In the genomic region with DNA sequence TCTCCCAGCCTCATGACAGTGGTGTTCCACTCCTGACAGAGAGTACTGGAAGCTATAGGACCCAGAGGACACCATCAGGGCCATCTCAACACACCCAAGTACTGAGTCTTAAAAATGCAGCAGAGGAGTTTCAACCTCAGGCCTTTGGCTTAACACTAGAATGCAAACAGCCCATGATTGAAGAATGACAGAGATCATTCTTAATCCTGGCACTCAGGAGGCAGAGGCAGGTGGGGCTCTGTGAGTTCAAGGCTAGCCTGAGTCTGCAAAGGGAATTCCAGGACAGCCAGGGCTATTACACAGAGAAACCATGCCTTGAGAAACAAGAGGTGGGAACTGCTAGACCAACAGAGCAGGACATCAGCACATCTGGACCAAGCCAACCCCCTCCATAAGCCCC, we compare ENCODE assay signal across 13 mouse cellular contexts. TPM values are rescaled to one million over a fixed set of nuclear protein-coding genes. Genes with fewer than 3 reads are reported as not detected.
DNase-seq lines count a peak whose midpoint lies in the region; ATAC-seq lines count a peak whose summit lies in the region.
"Had no signal": no experiment of that assay in that cellular context is flagged by ENCODE, and none has a peak within 500 bp of the region (broad histone marks: within the 10 kb centered on the region; RNA-seq: fewer than 3 reads in every experiment).

No protein-coding gene starts in this region.

- no peaks in the 10 kb centered on the region for H3K36me3 ChIP-seq in heart, embryonic 12.5 days
- H3K36me3 ChIP-seq in heart, embryonic 11.5 days (ENCODE audit: control insufficient read depth, insufficient read depth, low read length) = no peaks in the 10 kb centered on the region
- no peaks in the 10 kb centered on the region for H3K36me3 ChIP-seq in limb, embryonic 13.5 days
- H3K36me3 ChIP-seq in limb, embryonic 10.5 days = no peaks in the 10 kb centered on the region
- no peaks in the 10 kb centered on the region for H3K36me3 ChIP-seq in forebrain, embryonic 13.5 days (ENCODE audit: poor library complexity, severe bottlenecking)
- H3K36me3 ChIP-seq in midbrain, embryonic 16.5 days (ENCODE audit: control insufficient read depth, insufficient read depth, low read length) = no peaks in the 10 kb centered on the region
- H3K36me3 ChIP-seq: liver, embryonic 12.5 days had no signal

- H3K9ac ChIP-seq in heart, embryonic 12.5 days = no peak overlapping the region
- no peak overlapping the region for H3K9ac ChIP-seq in heart, embryonic 11.5 days (ENCODE audit: low read depth, low read length)
- no peak overlapping the region for H3K9ac ChIP-seq in limb, embryonic 13.5 days
- no peak overlapping the region for H3K9ac ChIP-seq in forebrain, embryonic 13.5 days
- no peak overlapping the region for H3K9ac ChIP-seq in midbrain, embryonic 16.5 days (ENCODE audit: low read depth, low read length)
- H3K9ac ChIP-seq: liver, embryonic 12.5 days had no signal

- ATAC-seq in heart, embryonic 12.5 days (ENCODE audit: insufficient number of reproducible peaks, low FRiP score) = no peak
- ATAC-seq in heart, embryonic 11.5 days (replicated peaks; ENCODE audit: insufficient number of reproducible peaks, low FRiP score, low TSS enrichment) = no peak
- 0 out of 2 replicates have a peak, but pooled peaks have one; percentile 5 for ATAC-seq in limb, embryonic 13.5 days (ENCODE audit: low FRiP score, low read depth)
- ATAC-seq in forebrain, embryonic 13.5 days = no peak
- ATAC-seq in midbrain, embryonic 16.5 days = no peak
- ATAC-seq in megakaryocyte-erythroid progenitor cell, adult 5-6 weeks (replicated peaks; ENCODE audit: low FRiP score, low TSS enrichment, poor library complexity, severe bottlenecking) = no peak
- ATAC-seq: liver, embryonic 12.5 days had no signal

- no peak overlapping the region for H3K4me3 ChIP-seq in heart, embryonic 12.5 days
- H3K4me3 ChIP-seq in heart, embryonic 11.5 days (ENCODE audit: low read depth, low read length) = no peak overlapping the region
- no peak overlapping the region for H3K4me3 ChIP-seq in limb, embryonic 13.5 days
- no peak overlapping the region for H3K4me3 ChIP-seq in limb, embryonic 10.5 days
- H3K4me3 ChIP-seq in forebrain, embryonic 13.5 days = no peak overlapping the region
- H3K4me3 ChIP-seq in midbrain, embryonic 16.5 days (ENCODE audit: low read depth, low read length) = no peak overlapping the region
- H3K4me3 ChIP-seq: erythroblast, embryonic 14.5 days; liver, embryonic 12.5 days had no signal

- no peak overlapping the region for H3K4me2 ChIP-seq in heart, embryonic 12.5 days
- no peak overlapping the region for H3K4me2 ChIP-seq in heart, embryonic 11.5 days
- no peak overlapping the region for H3K4me2 ChIP-seq in limb, embryonic 13.5 days (replicated peaks)
- H3K4me2 ChIP-seq in forebrain, embryonic 13.5 days = no peak overlapping the region
- no peak overlapping the region for H3K4me2 ChIP-seq in midbrain, embryonic 16.5 days (ENCODE audit: low read length)
- H3K4me2 ChIP-seq: liver, embryonic 12.5 days had no signal

- H3K27me3 ChIP-seq in heart, embryonic 12.5 days (replicated peaks) = no peaks in the 10 kb centered on the region
- no peaks in the 10 kb centered on the region for H3K27me3 ChIP-seq in heart, embryonic 11.5 days (ENCODE audit: control insufficient read depth, insufficient read depth, low read length)
- no peaks in the 10 kb centered on the region for H3K27me3 ChIP-seq in limb, embryonic 13.5 days
- H3K27me3 ChIP-seq in limb, embryonic 10.5 days (ENCODE audit: low read depth, poor library complexity, severe bottlenecking) = 0 out of 2 replicates have a peak, but pooled peaks cover 6% of the 10 kb centered on the region
- no peaks in the 10 kb centered on the region for H3K27me3 ChIP-seq in forebrain, embryonic 13.5 days
- H3K27me3 ChIP-seq in midbrain, embryonic 16.5 days (ENCODE audit: control insufficient read depth, insufficient read depth, low read depth, low read length) = no peaks in the 10 kb centered on the region
- H3K27me3 ChIP-seq: liver, embryonic 12.5 days had no signal

- DNase-seq in limb, embryonic 10.5 days (ENCODE audit: low spot score) = no peak
- no peak for DNase-seq in testis, postnatal 10 days (ENCODE audit: low spot score)

- H3K9me3 ChIP-seq in heart, embryonic 12.5 days (replicated peaks) = 0 out of 2 replicates have a peak, but pooled peaks cover 3% of the 10 kb centered on the region
- H3K9me3 ChIP-seq in heart, embryonic 11.5 days (replicated peaks; ENCODE audit: control insufficient read depth, low read length) = no peaks in the 10 kb centered on the region
- peaks cover 3% of the 10 kb centered on the region for H3K9me3 ChIP-seq in limb, embryonic 13.5 days
- H3K9me3 ChIP-seq in limb, embryonic 10.5 days (replicated peaks) = no peaks in the 10 kb centered on the region
- peaks cover 3% of the 10 kb centered on the region; the same call in 1 of the 2 replicates for H3K9me3 ChIP-seq in forebrain, embryonic 13.5 days (replicated peaks)
- H3K9me3 ChIP-seq in midbrain, embryonic 16.5 days (replicated peaks; ENCODE audit: control insufficient read depth, low read length, poor library complexity, severe bottlenecking) = no peaks in the 10 kb centered on the region
- H3K9me3 ChIP-seq: liver, embryonic 12.5 days had no signal

- peak overlapping the region; percentile 51 for H3K27ac ChIP-seq in heart, embryonic 12.5 days (ENCODE audit: poor library complexity, severe bottlenecking)
- H3K27ac ChIP-seq in heart, embryonic 11.5 days (ENCODE audit: low read depth, low read length) = no peak overlapping the region
- 0 out of 2 replicates have a peak overlapping the region, but pooled peaks have one; percentile 35 for H3K27ac ChIP-seq in limb, embryonic 13.5 days
- H3K27ac ChIP-seq in limb, embryonic 10.5 days = no peak overlapping the region
- peak overlapping the region; percentile 32; the same call in 1 of the 2 replicates for H3K27ac ChIP-seq in forebrain, embryonic 13.5 days
- H3K27ac ChIP-seq in midbrain, embryonic 16.5 days (ENCODE audit: low read length) = peak overlapping the region; percentile 52
- H3K27ac ChIP-seq: liver, embryonic 12.5 days had no signal

- peaks cover 12% of the 10 kb centered on the region for H3K4me1 ChIP-seq in heart, embryonic 12.5 days (replicated peaks)
- H3K4me1 ChIP-seq in heart, embryonic 11.5 days (ENCODE audit: control insufficient read depth, insufficient read depth, low read length) = 0 out of 2 replicates have a peak, but pooled peaks cover 7% of the 10 kb centered on the region
- H3K4me1 ChIP-seq in limb, embryonic 13.5 days = peaks cover 26% of the 10 kb centered on the region
- peaks cover 16% of the 10 kb centered on the region for H3K4me1 ChIP-seq in limb, embryonic 10.5 days
- peaks cover 39% of the 10 kb centered on the region for H3K4me1 ChIP-seq in forebrain, embryonic 13.5 days
- H3K4me1 ChIP-seq in midbrain, embryonic 16.5 days (ENCODE audit: control insufficient read depth, insufficient read depth, low read length) = peaks cover 19% of the 10 kb centered on the region

RNA-seq across cellular contexts. Expression of a gene that starts 35.6 kb away (rescaled TPM):
- polyA plus RNA-seq in heart, embryonic 12.5 days (2016; fragmentation: Nextera tagmentation; extraction: Ambion mirVana) = not detected in 2 replicates
- polyA plus RNA-seq in heart, embryonic 11.5 days (2014; fragmentation: Nextera tagmentation; extraction: Ambion mirVana) = not detected in 2 replicates
- polyA plus RNA-seq in limb, embryonic 13.5 days (2015; fragmentation: Nextera tagmentation; extraction: Ambion mirVana) = not detected in 2 replicates
- polyA plus RNA-seq in limb, embryonic 10.5 days (2016; fragmentation: Nextera tagmentation; extraction: Ambion mirVana) = not detected in 2 replicates
- not detected in 2 replicates for polyA plus RNA-seq in forebrain, embryonic 13.5 days (2015; fragmentation: Nextera tagmentation; extraction: Ambion mirVana)
- not detected in 2 replicates for polyA plus RNA-seq in midbrain, embryonic 16.5 days (2015; fragmentation: Nextera tagmentation; extraction: Ambion mirVana)
- not detected in 2 replicates for total RNA-seq in megakaryocyte-erythroid progenitor cell, adult 5-6 weeks (2014; fragmentation: Nextera tagmentation)
- total RNA-seq in megakaryocyte-erythroid progenitor cell, adult 5-6 weeks (2017) = not detected in 2 replicates
- total RNA-seq: adrenal gland, postnatal 4 days; granulocyte monocyte progenitor cell, adult 5-6 weeks had no signal
- polyA plus RNA-seq: C2C12; erythroblast, embryonic 14.5 days; liver, embryonic 12.5 days had no signal

RNA-seq across cellular contexts. Expression of a gene that starts 43.6 kb away (rescaled TPM):
- 10.6 and 12.3 TPM in 2 replicates for polyA plus RNA-seq in heart, embryonic 12.5 days (2016; fragmentation: Nextera tagmentation; extraction: Ambion mirVana)
- polyA plus RNA-seq in heart, embryonic 11.5 days (2014; fragmentation: Nextera tagmentation; extraction: Ambion mirVana) = 7.9 and 10.6 TPM in 2 replicates
- 10.6 and 11.0 TPM in 2 replicates for polyA plus RNA-seq in limb, embryonic 13.5 days (2015; fragmentation: Nextera tagmentation; extraction: Ambion mirVana)
- polyA plus RNA-seq in limb, embryonic 10.5 days (2016; fragmentation: Nextera tagmentation; extraction: Ambion mirVana) = 11.0 and 11.9 TPM in 2 replicates
- polyA plus RNA-seq in forebrain, embryonic 13.5 days (2015; fragmentation: Nextera tagmentation; extraction: Ambion mirVana) = 9.8 and 11.3 TPM in 2 replicates
- 10.6 and 10.8 TPM in 2 replicates for polyA plus RNA-seq in midbrain, embryonic 16.5 days (2015; fragmentation: Nextera tagmentation; extraction: Ambion mirVana)
- 4.3 and 7.2 TPM in 2 replicates for total RNA-seq in megakaryocyte-erythroid progenitor cell, adult 5-6 weeks (2014; fragmentation: Nextera tagmentation)
- 0.85 and 4.7 TPM in 2 replicates for total RNA-seq in megakaryocyte-erythroid progenitor cell, adult 5-6 weeks (2017)

Comparison
In these comparisons a context has a peak if more than half of its experiments do, and no peak if none do; other contexts are left out.
1. H3K27ac ChIP-seq: peak in heart, embryonic 12.5 days (single experiment), limb, embryonic 13.5 days (single experiment), forebrain, embryonic 13.5 days (single experiment) and midbrain, embryonic 16.5 days (single experiment); none in heart, embryonic 11.5 days (single experiment) and limb, embryonic 10.5 days (single experiment).